Comparison of ENCODE assay signal across 15 mouse cellular contexts in genomic region chr5:146892904-146893303, GRCm38 (mm10). TPM values are rescaled to one million over a fixed set of nuclear protein-coding genes. Genes with fewer than 3 reads are reported as not detected.
"Had no signal": no experiment of that assay in that cellular context is flagged by ENCODE, and none has a peak within 500 bp of the region (broad histone marks: within the 10 kb centered on the region; RNA-seq: fewer than 3 reads in every experiment).

No protein-coding gene starts in this region.

- DNase-seq: gastrocnemius, postnatal 14 days; gastrocnemius, postnatal 36 days; heart, adult 11 months; heart, adult 2 months; heart, postnatal 10 days; heart, postnatal 4 days; kidney, adult 18-20 months; kidney, adult 8-10 months; kidney, postnatal 10 days; kidney, postnatal 25 days; kidney, postnatal 4 days; layer of hippocampus, adult 9-11 months; layer of hippocampus, postnatal 36 days; left cerebral cortex, postnatal 4 days had no signal

RNA-seq across cellular contexts. Expression of gene Rasl11a, which starts 48.0 kb away (rescaled TPM):
- total RNA-seq: liver, adult 2 months had no signal
